In genomic region chr15:3994852-3995447, GRCm38 (mm10) we compare ENCODE assay signal across 8 mouse cellular contexts. TPM values are rescaled to one million over a fixed set of nuclear protein-coding genes. Genes with fewer than 3 reads are reported as not detected.
DNase-seq lines count a peak whose midpoint lies in the region; ATAC-seq and TF ChIP-seq lines count a peak whose summit lies in the region.

No protein-coding gene starts in this region.

- H3K4me1 ChIP-seq in forebrain, embryonic 10.5 days: peaks cover 21% of the 10 kb centered on the region
- peaks cover 13% of the 10 kb centered on the region for H3K4me1 ChIP-seq in liver, embryonic 12.5 days

- no peak for DNase-seq in gastrocnemius, adult 2 months
- DNase-seq in gastrocnemius, postnatal 14 days: no peak
- DNase-seq in forebrain, embryonic 10.5 days (ENCODE audit: extremely low spot score, low spot score): no peak
- DNase-seq in adrenal gland, postnatal 14 days: no peak
- DNase-seq in thymus, postnatal 25 days: no peak
- no peak for DNase-seq in ovary, postnatal 36 days (ENCODE audit: low spot score)

- no peaks in the 10 kb centered on the region for H3K9me3 ChIP-seq in forebrain, embryonic 10.5 days
- no peaks in the 10 kb centered on the region for H3K9me3 ChIP-seq in liver, embryonic 12.5 days (replicated peaks)

- no peak for TF ChIP-seq CTCF in gastrocnemius, adult 2 months (IDR thresholded peaks at IDR 0.05)
- no peak for TF ChIP-seq CTCF in C2C12 (IDR thresholded peaks at IDR 0.05; ENCODE audit: control insufficient read depth, insufficient read depth, insufficient read length)

- WGBS in forebrain, embryonic 10.5 days: 32% methylated on average over 14 of the region's 14 CpGs
- WGBS in liver, embryonic 12.5 days (ENCODE audit: insufficient replicate concordance): 22% methylated on average over 14 of the region's 14 CpGs

- H3K27me3 ChIP-seq in C2C12 (ENCODE audit: control insufficient read depth, insufficient read depth, insufficient read length): no peaks in the 10 kb centered on the region
- H3K27me3 ChIP-seq in forebrain, embryonic 10.5 days (ENCODE audit: poor library complexity, severe bottlenecking): no peaks in the 10 kb centered on the region
- no peaks in the 10 kb centered on the region for H3K27me3 ChIP-seq in liver, embryonic 12.5 days (replicated peaks)

- peak overlapping the region; percentile 100 for H3K27ac ChIP-seq in gastrocnemius, adult 2 months
- peak overlapping the region; percentile 95 for H3K27ac ChIP-seq in forebrain, embryonic 10.5 days
- peak overlapping the region; percentile 89 for H3K27ac ChIP-seq in liver, embryonic 12.5 days

- ATAC-seq in liver, embryonic 12.5 days: no peak

- H3K4me3 ChIP-seq in gastrocnemius, adult 2 months: peak overlapping the region; percentile 90
- peak overlapping the region; percentile 75 for H3K4me3 ChIP-seq in C2C12 (ENCODE audit: insufficient read depth, poor library complexity, severe bottlenecking)
- peak overlapping the region; percentile 74 for H3K4me3 ChIP-seq in forebrain, embryonic 10.5 days
- H3K4me3 ChIP-seq in liver, embryonic 12.5 days: peak overlapping the region; percentile 84

- H3ac ChIP-seq in C2C12 (ENCODE audit: control insufficient read depth, insufficient read length, low read depth): peak overlapping the region; percentile 81

- H3K79me2 ChIP-seq in C2C12 (ENCODE audit: control insufficient read depth, insufficient read depth): peaks cover 21% of the 10 kb centered on the region

- H3K79me3 ChIP-seq in C2C12 (ENCODE audit: low read depth): peaks cover 8% of the 10 kb centered on the region

- intact Hi-C loops in gastrocnemius, adult 2 months (cut with DNase I): loop anchor here (1.0 kb wide), 1 partner anchor 16 kb away; the partner anchor contains the start of gene Fbxo4
- intact Hi-C loops in gastrocnemius, postnatal 14 days (cut with DNase I; ENCODE audit: low total_unique reads): no loop called here

- peaks cover 13% of the 10 kb centered on the region for H3K36me3 ChIP-seq in C2C12 (ENCODE audit: control insufficient read depth, insufficient read depth)
- peaks cover 22% of the 10 kb centered on the region for H3K36me3 ChIP-seq in forebrain, embryonic 10.5 days (replicated peaks)
- peaks cover 23% of the 10 kb centered on the region for H3K36me3 ChIP-seq in liver, embryonic 12.5 days

- H3K9ac ChIP-seq in liver, embryonic 12.5 days: peak overlapping the region; percentile 85

- H3K4me2 ChIP-seq in liver, embryonic 12.5 days: peak overlapping the region; percentile 85

TF ChIP-seq in C2C12, 6 proteins besides CTCF, POLR2A, EP300 and RAD21:
- no peak for TF ChIP-seq FOSL1 (IDR thresholded peaks at IDR 0.05; ENCODE audit: insufficient read depth, low read length, poor library complexity, severe bottlenecking)
- TF ChIP-seq CEBPB (IDR thresholded peaks at IDR 0.05; ENCODE audit: low read depth): no peak
- TF ChIP-seq MAX (IDR thresholded peaks at IDR 0.05): no peak
- no peak for TF ChIP-seq MYOD1 (IDR thresholded peaks at IDR 0.05; ENCODE audit: control insufficient read depth, insufficient read length, low read depth)
- TF ChIP-seq USF1 (IDR thresholded peaks at IDR 0.05; ENCODE audit: low read depth): no peak
- TF ChIP-seq MYOG (IDR thresholded peaks at IDR 0.05; ENCODE audit: control insufficient read depth, extremely low read depth, insufficient read length): no peak

RNA-seq across cellular contexts. Expression of gene AW549877, which starts 0.6 kb away (rescaled TPM):
- 10 to 100 TPM; 12.6 to 13.4 TPM for total RNA-seq in gastrocnemius, adult 2 months (2021)
- total RNA-seq in gastrocnemius, postnatal 14 days (2021): 10 to 100 TPM; 11.0 to 13.2 TPM
- 3.4 TPM for polyA plus RNA-seq in C2C12 (2012; fragmentation: generic; extraction: Trizol)
- 37.5 and 38.1 TPM in 2 replicates for polyA plus RNA-seq in forebrain, embryonic 10.5 days (2016; fragmentation: Nextera tagmentation; extraction: Ambion mirVana)
- polyA plus RNA-seq in liver, embryonic 12.5 days (2016; fragmentation: Nextera tagmentation; extraction: Ambion mirVana): 10.3 and 10.7 TPM in 2 replicates
- total RNA-seq in adrenal gland, postnatal 14 days (2021): 49.0 and 52.0 TPM in 2 replicates

RNA-seq across cellular contexts. Expression of gene Fbxo4, which starts 15.6 kb away (rescaled TPM):
- 1 to 10 TPM; 3.6 to 4.3 TPM for total RNA-seq in gastrocnemius, adult 2 months (2021)
- 1 to 10 TPM; 5.0 to 5.1 TPM for total RNA-seq in gastrocnemius, postnatal 14 days (2021)
- 13.4 TPM for polyA plus RNA-seq in C2C12 (2012; fragmentation: generic; extraction: Trizol)
- polyA plus RNA-seq in forebrain, embryonic 10.5 days (2016; fragmentation: Nextera tagmentation; extraction: Ambion mirVana): 3.3 and 4.0 TPM in 2 replicates
- 4.0 and 4.5 TPM in 2 replicates for polyA plus RNA-seq in liver, embryonic 12.5 days (2016; fragmentation: Nextera tagmentation; extraction: Ambion mirVana)
- total RNA-seq in adrenal gland, postnatal 14 days (2021): 16.7 and 18.4 TPM in 2 replicates

RNA-seq across cellular contexts. Expression of gene Oxct1, which starts 31.2 kb away (rescaled TPM):
- 100 to 1,000 TPM; 266 to 585 TPM for total RNA-seq in gastrocnemius, adult 2 months (2021)
- total RNA-seq in gastrocnemius, postnatal 14 days (2021): 100 to 1,000 TPM; 109 to 140 TPM
- 36.2 TPM for polyA plus RNA-seq in C2C12 (2012; fragmentation: generic; extraction: Trizol)
- 125 and 128 TPM in 2 replicates for polyA plus RNA-seq in forebrain, embryonic 10.5 days (2016; fragmentation: Nextera tagmentation; extraction: Ambion mirVana)
- 41.0 and 43.8 TPM in 2 replicates for polyA plus RNA-seq in liver, embryonic 12.5 days (2016; fragmentation: Nextera tagmentation; extraction: Ambion mirVana)
- 162 and 172 TPM in 2 replicates for total RNA-seq in adrenal gland, postnatal 14 days (2021)
